Mouse (Mus musculus) forebrain, embryonic 16.5 days (tissue): ENCODE measurements at regions not wholly inside any gene's neighbourhood (a gene's known extent, or its start where the extent isn't known, plus 50 kb on each side); places are given as distances from the start of the nearest gene placed in this dataset.

Experiments used
- ATAC-seq: fragments of 200-750 bp; cut with Nextera tagmentation; 2 replicates; pipeline ENCODE4 v1.8.0; 2017; ENCODE audit warnings: mild to moderate bottlenecking, moderate library complexity
- H3K27ac ChIP-seq: fragments of 300-500 bp; sonication (generic); 2 replicates; pipeline ENCODE4 v1.5.1; 2014; ENCODE audit warnings: low read length, control low read depth
- H3K27me3 ChIP-seq: fragments of 300-500 bp; sonication (generic); replicated peaks from 2 replicates; pipeline ENCODE4 v1.6.1; 2014; ENCODE audit warnings: low read length; ENCODE audit not compliant: control insufficient read depth, insufficient read depth
- H3K36me3 ChIP-seq: fragments of 300-500 bp; sonication (generic); 2 replicates; pipeline ENCODE4 v1.6.1; 2014; ENCODE audit not compliant: control insufficient read depth, insufficient read depth
- H3K4me1 ChIP-seq: fragments of 300-500 bp; sonication (generic); replicated peaks from 2 replicates; pipeline ENCODE4 v1.6.1; 2014; ENCODE audit warnings: low read length; ENCODE audit not compliant: control insufficient read depth, insufficient read depth
- H3K4me2 ChIP-seq: fragments of 300-500 bp; sonication (generic); 2 replicates; pipeline ENCODE4 v1.6.1; 2014; ENCODE audit warnings: mild to moderate bottlenecking, low read length, control low read depth
- H3K4me3 ChIP-seq: fragments of 300-500 bp; sonication (generic); replicated peaks from 2 replicates; pipeline ENCODE4 v1.5.1; 2014; ENCODE audit warnings: mild to moderate bottlenecking, low read length, control low read depth
- H3K9ac ChIP-seq: fragments of 300-500 bp; sonication (generic); replicated peaks from 2 replicates; pipeline ENCODE4 v1.6.1; 2014; ENCODE audit warnings: low read depth, low read length, control low read depth
- H3K9me3 ChIP-seq: fragments of 300-500 bp; sonication (generic); 2 replicates; pipeline ENCODE4 v1.6.1; 2016; ENCODE audit warnings: low read length; ENCODE audit not compliant: control insufficient read depth
- WGBS: fragments of 180-500 bp; shearing (Covaris S2); extraction: QIAGEN DNeasy Blood & Tissue Kit; methylation state at CpG from one replicate; pipeline ENCODE4 v1.1.7; 2014; 5-methylcytosine and 5-hydroxymethylcytosine counted together

GRCm38 (mm10) chr8:44840646-44841045 is 94.6 kb upstream of the Fat1 start:
- Histone ChIP-seq H3K4me1 (0 out of 2 replicates have a peak, but pooled peaks cover 4% of the 10 kb centered on the region), H3K4me2 (no peak overlapping the region), H3K9me3 (peaks cover 3% of the 10 kb centered on the region; the same call in 1 of the 2 replicates), H3K4me3 (no peak overlapping the region), H3K27ac (no peak overlapping the region), H3K9ac (no peak overlapping the region), H3K36me3 (no peaks in the 10 kb centered on the region), H3K27me3 (no peaks in the 10 kb centered on the region)
- no peak for ATAC-seq
- WGBS: 4% methylated on average over 3 of the region's 3 CpGs

DNA sequence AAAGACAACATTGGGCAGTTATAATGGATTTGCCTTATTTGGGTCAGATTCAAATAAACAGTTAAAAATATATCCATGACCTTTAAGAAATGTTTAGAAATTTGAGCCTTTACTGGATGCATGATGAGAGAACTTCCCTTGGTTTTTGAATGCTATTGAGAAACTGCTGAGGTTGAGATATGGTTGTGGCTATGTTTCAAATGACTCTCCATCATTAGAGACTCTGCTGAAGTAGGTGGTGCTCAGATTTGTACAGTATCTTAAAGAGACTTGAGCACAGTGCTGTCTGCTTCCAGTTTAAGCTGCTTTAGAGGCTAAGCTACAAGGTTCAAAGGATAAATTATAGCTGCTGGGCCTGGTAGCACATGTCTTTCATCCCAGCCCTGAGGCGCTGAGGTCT is 90.9 kb upstream of the Fat1 start:
- WGBS: 97% methylated on average over 1 of the region's 1 CpGs
- Histone ChIP-seq H3K4me2 (no peak overlapping the region), H3K36me3 (no peaks in the 10 kb centered on the region), H3K4me1 (0 out of 2 replicates have a peak, but pooled peaks cover 4% of the 10 kb centered on the region), H3K27ac (no peak overlapping the region), H3K27me3 (no peaks in the 10 kb centered on the region), H3K4me3 (no peak overlapping the region), H3K9me3 (peaks cover 3% of the 10 kb centered on the region; the same call in 1 of the 2 replicates), H3K9ac (no peak overlapping the region)
- no peak for ATAC-seq

GRCm38 (mm10) chr8:44852223-44852622 is 83.0 kb upstream of the Fat1 start:
- no peak overlapping the region for H3K27ac ChIP-seq
- H3K4me2 ChIP-seq: no peak overlapping the region
- WGBS: 82% methylated on average over 4 of the region's 4 CpGs
- no peaks in the 10 kb centered on the region for H3K9me3 ChIP-seq
- no peak overlapping the region for H3K4me3 ChIP-seq
- no peaks in the 10 kb centered on the region for H3K36me3 ChIP-seq
- H3K9ac ChIP-seq: no peak overlapping the region
- H3K27me3 ChIP-seq: no peaks in the 10 kb centered on the region
- H3K4me1 ChIP-seq: no peaks in the 10 kb centered on the region
- no peak for ATAC-seq

DNA sequence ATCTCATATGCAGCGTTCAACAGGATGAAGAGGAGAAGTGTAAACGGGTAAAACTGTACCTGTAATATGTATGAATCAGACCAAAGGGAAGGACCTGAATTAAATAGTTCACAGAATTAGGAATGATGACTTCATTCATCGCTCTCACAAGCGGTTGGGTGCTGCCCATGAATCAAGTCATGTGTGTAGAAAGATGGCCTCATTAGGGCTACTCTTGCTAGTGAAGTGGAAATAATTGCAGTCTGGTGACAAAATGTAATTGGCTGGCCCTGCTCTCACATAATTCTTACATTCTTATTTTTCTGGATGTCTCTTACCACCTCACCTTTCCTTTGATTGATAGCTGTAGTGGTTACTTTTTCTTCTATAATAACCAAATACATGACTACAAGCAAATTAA is 80.1 kb upstream of the Fat1 start:
- Histone ChIP-seq H3K27me3 (no peaks in the 10 kb centered on the region), H3K9ac (no peak overlapping the region), H3K4me2 (no peak overlapping the region), H3K36me3 (no peaks in the 10 kb centered on the region), H3K4me3 (no peak overlapping the region), H3K9me3 (no peaks in the 10 kb centered on the region), H3K27ac (no peak overlapping the region), H3K4me1 (no peaks in the 10 kb centered on the region)
- no peak for ATAC-seq
- 76% methylated on average over 4 of the region's 4 CpGs for WGBS

- Histone ChIP-seq H3K9ac (no peak overlapping the region), H3K27ac (no peak overlapping the region), H3K4me3 (no peak overlapping the region), H3K9me3 (no peaks in the 10 kb centered on the region), H3K4me1 (no peaks in the 10 kb centered on the region), H3K27me3 (no peaks in the 10 kb centered on the region), H3K36me3 (no peaks in the 10 kb centered on the region), H3K4me2 (no peak overlapping the region)
- 86% methylated on average over 6 of the region's 6 CpGs for WGBS
- ATAC-seq: no peak
Measured at GRCm38 (mm10) chr8:44867202-44867601, 68.0 kb upstream of the Fat1 start.

DNA sequence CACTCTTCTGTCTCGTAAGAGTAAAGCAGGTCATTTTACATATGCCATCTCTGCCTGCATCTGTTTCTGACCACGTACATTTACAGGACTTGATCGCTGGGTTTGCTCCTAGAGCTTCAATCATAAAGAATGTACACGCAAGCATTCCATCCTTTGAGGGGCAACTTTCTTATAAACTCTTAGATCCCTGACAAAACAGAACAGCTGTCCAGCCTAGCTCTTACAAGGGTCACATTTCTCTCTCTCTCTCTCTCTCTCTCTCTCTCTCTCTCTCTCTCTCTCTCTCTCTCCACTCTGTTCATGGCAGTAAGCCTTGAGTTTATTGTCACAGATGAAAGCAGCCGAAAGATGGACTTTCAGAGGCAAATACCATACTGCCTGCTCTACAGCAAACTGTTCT is 67.6 kb upstream of the Fat1 start:
- no peaks in the 10 kb centered on the region for H3K9me3 ChIP-seq
- no peak overlapping the region for H3K9ac ChIP-seq
- no peaks in the 10 kb centered on the region for H3K4me1 ChIP-seq
- H3K4me3 ChIP-seq: no peak overlapping the region
- no peaks in the 10 kb centered on the region for H3K36me3 ChIP-seq
- no peak overlapping the region for H3K4me2 ChIP-seq
- WGBS: 75% methylated on average over 5 of the region's 5 CpGs
- no peaks in the 10 kb centered on the region for H3K27me3 ChIP-seq
- no peak overlapping the region for H3K27ac ChIP-seq
- ATAC-seq: no peak

DNA sequence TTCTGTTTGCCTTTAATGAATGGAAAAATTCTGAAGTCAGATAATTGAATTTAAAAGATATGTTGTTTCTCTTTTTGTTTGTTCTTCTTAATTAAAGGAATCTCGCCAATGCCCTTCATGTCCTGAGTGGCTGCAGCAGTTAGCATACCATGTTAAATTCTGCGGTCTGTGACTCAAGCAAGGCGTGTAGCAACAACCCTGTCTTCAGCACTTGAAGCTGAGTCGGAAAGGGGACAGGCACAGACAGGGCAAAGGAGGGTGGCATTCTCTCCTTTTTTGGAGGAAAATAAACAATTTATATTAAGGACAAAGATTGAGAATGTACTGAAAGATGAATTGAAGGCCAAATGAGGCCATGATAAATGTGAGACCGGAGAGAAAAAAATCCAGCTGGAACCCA is 58.2 kb upstream of the Fat1 start:
- Histone ChIP-seq H3K9me3 (no peaks in the 10 kb centered on the region), H3K9ac (no peak overlapping the region), H3K27me3 (no peaks in the 10 kb centered on the region), H3K4me2 (no peak overlapping the region), H3K4me3 (no peak overlapping the region), H3K4me1 (no peaks in the 10 kb centered on the region), H3K27ac (no peak overlapping the region), H3K36me3 (no peaks in the 10 kb centered on the region)
- WGBS: 79% methylated on average over 5 of the region's 5 CpGs
- no peak for ATAC-seq

GRCm38 (mm10) chr8:44878208-44878607 is 57.0 kb upstream of the Fat1 start:
- no peaks in the 10 kb centered on the region for H3K36me3 ChIP-seq
- 65% methylated on average over 3 of the region's 3 CpGs for WGBS
- no peak for ATAC-seq
- no peaks in the 10 kb centered on the region for H3K4me1 ChIP-seq
- H3K9me3 ChIP-seq: no peaks in the 10 kb centered on the region
- H3K27me3 ChIP-seq: no peaks in the 10 kb centered on the region
- no peak overlapping the region for H3K9ac ChIP-seq
- H3K4me3 ChIP-seq: no peak overlapping the region
- H3K4me2 ChIP-seq: no peak overlapping the region
- no peak overlapping the region for H3K27ac ChIP-seq

DNA sequence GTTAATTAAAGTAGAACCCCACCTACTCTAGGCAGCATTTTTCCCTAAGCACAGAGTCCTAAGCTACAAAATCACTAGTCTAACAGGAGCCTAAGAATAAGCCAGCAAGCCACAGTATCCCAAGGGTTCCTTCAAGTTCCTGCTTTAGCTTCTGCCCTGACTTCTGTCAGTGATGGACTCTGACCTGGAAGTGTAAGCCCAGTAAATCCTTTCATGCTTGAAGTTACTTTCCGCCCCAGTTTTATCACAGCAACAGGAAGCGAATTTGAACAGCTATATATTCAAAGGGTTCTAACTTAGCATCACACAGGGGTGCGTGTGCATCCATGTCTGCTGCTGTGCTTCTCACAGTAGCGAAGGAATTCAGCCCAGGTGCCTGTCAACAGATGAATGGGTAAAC is 56.1 kb upstream of the Fat1 start:
- Histone ChIP-seq H3K4me3 (no peak overlapping the region), H3K9ac (no peak overlapping the region), H3K27me3 (no peaks in the 10 kb centered on the region), H3K4me1 (no peaks in the 10 kb centered on the region), H3K9me3 (no peaks in the 10 kb centered on the region), H3K27ac (no peak overlapping the region), H3K4me2 (no peak overlapping the region), H3K36me3 (no peaks in the 10 kb centered on the region)
- 82% methylated on average over 4 of the region's 4 CpGs for WGBS
- ATAC-seq: no peak

DNA sequence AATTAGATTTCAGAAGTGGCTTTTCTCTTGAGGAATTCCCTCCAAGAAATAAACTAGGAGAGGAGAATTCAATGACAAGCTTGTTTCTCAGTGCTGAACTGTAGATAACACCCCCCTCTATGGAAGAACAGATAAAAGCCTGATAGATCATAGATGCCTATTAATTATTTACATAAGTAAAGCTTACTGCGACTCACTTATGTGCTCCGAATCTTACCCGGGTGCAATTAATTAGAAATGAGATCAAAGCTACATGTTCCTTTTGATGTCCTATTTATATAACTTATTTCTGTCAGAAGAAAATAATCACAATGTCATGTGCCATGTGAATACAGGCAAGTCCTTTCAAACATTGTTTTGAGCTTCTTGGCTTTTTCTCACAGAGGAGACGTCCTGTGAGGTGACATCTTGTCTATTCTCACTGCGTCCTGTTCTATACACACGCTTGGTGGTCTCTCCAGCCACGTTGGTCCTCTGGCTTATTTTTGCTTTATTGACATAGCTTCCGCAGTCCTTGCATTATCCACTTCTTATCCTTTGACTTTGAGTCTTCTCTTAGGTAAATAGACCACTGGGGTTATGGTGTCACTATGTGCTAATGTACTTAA is 50.7 kb upstream of the Fat1 start:
- H3K4me2 ChIP-seq: no peak overlapping the region
- WGBS: 51% methylated on average over 8 of the region's 8 CpGs

More for the DNA sequence above, 50.7 kb upstream of the Fat1 start:
- H3K9me3 ChIP-seq: no peaks in the 10 kb centered on the region
- H3K27ac ChIP-seq: no peak overlapping the region
- no peaks in the 10 kb centered on the region for H3K36me3 ChIP-seq
- no peaks in the 10 kb centered on the region for H3K4me1 ChIP-seq
- no peak for ATAC-seq
- H3K9ac ChIP-seq: no peak overlapping the region
- no peak overlapping the region for H3K4me3 ChIP-seq
- H3K27me3 ChIP-seq: no peaks in the 10 kb centered on the region
